Mouse (Mus musculus) gastrocnemius, postnatal 10 days (tissue): ENCODE measurements around the gene Pcgf2. TPM values are rescaled to one million over a fixed set of nuclear protein-coding genes. Genes with fewer than 3 reads are reported as not detected.
"Not testable (repeated sequence)": the region's sequence is repeated elsewhere in the genome, so short reads cannot be mapped to it uniquely, and the experiment has no call there.

Experiments
- DNase-seq: peaks from one replicate; pipeline ENCODE4 v3.0.0; 2021; ENCODE audit warnings: mixed read lengths
- long read RNA-seq, 2 experiments: library from polyadenylated mRNA; stranded (forward); transcript quantifications; one replicate each; pipeline ENCODE4 v2.0.0; 2021
- total RNA-seq, 2 experiments: library from RNA; stranded (reverse); gene quantifications; 2 replicates each; pipeline ENCODE4 v1.2.3; 2021

Gene Pcgf2
- 10 to 100 TPM; 11.9 to 18.6 TPM for total RNA-seq
- long read RNA-seq, experiment 1, partial matches to known transcripts = 4 of 5 reads
- long read RNA-seq, experiment 1, other reads (novel, unspliced or antisense) = 1 of 5 reads
- long read RNA-seq, experiment 2, partial matches to known transcripts = 1 of 4 reads
- long read RNA-seq, experiment 2, other reads (novel, unspliced or antisense) = 3 of 4 reads

DNA sequence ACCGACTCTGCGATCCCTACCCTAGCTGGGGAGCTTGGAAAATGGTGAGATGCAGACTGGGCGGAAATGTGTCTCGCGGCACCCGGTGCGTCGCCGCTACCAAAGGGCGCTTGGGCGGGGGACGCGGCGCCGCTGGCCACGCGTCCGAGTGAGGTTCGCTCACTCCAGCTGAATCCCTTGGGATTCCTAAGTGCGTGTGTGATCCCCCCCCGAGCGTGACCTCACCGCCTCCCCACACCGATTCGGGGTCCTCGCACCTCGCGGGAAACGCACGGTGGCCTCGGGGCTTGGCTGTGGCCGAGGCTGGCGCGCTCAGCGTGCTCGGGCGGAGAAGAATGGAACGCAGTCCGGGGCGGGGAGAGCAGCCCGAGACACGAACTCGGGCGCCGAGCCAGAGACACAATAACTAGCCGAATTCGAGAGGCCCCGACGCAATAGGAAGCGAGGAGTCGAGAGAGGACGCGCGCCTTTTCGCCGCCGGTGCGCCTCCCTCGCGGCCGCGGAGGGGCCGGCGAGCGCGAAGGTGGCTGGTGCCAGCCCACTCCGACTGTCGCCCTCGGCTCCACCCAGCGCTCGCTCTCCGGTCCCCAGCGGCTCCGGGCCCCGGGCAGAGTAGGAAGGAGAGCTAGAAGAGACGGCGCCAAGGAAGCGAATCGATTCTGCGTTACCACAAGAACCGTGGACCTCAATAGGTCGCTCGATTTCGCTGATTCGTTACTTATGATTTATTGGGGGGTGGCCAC is at the start of gene Pcgf2:
Gene Pcgf2, minus strand, starts transcription at position 495 of the 743 bp plus-strand sequence.
- DNase-seq = peak; percentile 88

GRCm38 (mm10) chr11:97748496-97748895 is 48.2 kb upstream of the Pcgf2 start:
- no peak for DNase-seq

- DNase-seq = peak; percentile 34
Measured at GRCm38 (mm10) chr11:97747773-97748172, 47.5 kb upstream of the Pcgf2 start.

DNA sequence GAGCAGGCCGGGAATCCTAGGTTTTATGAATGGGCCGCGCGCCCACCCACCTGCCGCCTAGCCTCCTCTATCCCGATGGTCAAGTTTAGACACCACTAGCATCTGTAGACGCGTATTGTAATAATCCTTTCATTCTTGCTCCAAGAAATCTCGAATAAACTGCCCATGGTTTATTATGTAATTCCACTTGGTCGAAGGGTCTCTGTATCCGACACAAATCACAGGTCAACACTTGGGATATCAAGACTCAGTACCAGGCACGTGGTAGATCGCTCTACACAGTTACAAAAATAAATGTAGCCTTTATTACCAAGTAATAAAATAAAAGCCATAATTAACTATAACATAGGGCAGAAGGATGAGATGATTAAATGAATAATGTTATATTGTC is 45.0 kb upstream of the Pcgf2 start:
- DNase-seq = no peak

GRCm38 (mm10) chr11:97744718-97745330 is 44.5 kb upstream of the Pcgf2 start:
- DNase-seq = peak; percentile 97

- peak; percentile 58 for DNase-seq
Measured at GRCm38 (mm10) chr11:97744063-97744717, 43.9 kb upstream of the Pcgf2 start, which contains the start of gene Pip4k2b. Gene Pip4k2b (minus strand): TSS chr11:97744704.

DNA sequence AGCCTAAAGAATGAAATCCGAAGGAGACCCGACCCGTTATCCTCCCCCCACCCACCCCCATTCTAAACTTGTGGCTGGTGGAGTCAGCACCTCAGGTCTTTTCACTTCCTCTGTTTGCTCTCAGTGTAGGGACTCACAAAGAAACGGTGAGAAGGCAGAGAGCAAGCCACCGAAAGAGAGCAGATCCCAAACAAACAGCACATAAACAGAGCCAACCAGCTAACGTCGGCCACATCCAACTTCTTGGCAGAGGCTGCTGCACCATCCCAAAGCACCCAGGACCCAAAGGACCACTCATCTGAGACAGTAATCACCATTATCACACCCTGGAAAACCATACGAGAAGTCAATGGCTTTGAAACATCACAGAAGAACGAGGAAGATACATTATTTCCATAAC is 43.1 kb upstream of the Pcgf2 start:
- DNase-seq = no peak

GRCm38 (mm10) chr11:97742591-97742990 is 42.3 kb upstream of the Pcgf2 start:
- DNase-seq = no peak

GRCm38 (mm10) chr11:97742157-97742556 is 41.9 kb upstream of the Pcgf2 start:
- DNase-seq = no peak

GRCm38 (mm10) chr11:97740190-97740589 is 39.9 kb upstream of the Pcgf2 start:
- no peak for DNase-seq

DNA sequence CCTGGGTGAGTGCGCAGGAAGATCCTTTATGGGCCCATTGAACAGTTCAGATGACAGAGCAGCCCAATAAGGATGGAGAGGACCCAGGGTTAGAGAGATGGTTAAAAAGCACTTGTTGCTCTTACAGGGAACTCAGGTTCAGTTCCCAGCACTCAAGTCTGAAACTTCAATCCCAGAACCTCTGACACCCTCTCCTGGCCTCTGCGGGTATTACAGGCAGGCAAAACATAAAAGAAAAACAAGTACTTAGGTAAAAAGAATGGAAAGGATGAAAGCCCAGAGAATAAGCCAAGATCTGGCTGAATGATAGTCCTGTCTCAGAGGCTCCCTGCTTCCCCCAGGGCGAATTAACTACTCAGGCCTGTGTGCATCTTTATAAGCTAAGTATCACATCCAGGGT is 38.9 kb upstream of the Pcgf2 start:
- DNase-seq = no peak

GRCm38 (mm10) chr11:97738703-97739102 is 38.4 kb upstream of the Pcgf2 start:
- no peak for DNase-seq

DNA sequence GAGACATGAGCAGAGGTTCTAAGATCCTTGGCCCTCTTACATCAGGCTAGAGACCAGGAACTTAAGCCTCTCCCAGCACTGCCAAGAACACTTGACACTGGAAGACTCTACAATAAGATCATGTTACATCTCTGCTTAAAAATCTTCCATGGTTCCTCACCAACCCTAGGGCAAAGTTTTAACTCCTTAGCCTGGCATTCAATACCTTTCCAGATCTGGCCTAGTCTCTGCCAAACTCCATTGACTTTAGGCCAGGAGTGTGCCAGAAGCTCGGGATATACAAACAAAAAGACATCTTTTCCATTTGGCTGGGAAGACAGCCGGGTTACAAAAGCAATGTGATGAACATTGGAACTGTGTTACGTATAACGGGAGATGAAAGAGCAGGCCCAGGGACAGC is 37.3 kb upstream of the Pcgf2 start:
- DNase-seq = no peak

DNA sequence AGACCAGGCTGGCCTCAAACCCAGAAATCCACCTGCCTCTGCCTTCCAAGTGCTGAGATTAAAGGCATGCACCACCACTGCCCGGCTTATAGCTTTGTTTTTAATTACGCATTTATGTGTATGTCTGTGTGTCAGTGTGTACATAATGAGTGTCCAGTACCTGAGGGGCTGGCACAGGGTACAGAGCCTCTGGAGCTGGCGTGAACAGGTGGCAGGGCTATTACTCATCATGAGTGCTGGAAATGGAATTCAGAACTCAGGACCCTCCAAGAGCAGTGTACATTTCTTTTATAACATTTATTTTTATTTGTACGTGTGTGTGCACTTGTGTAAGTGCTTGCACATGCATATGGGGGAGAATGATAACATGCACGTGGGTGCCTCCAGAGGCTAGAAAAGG is 36.3 kb upstream of the Pcgf2 start:
- no peak for DNase-seq

- not testable (repeated sequence) for DNase-seq
Measured at GRCm38 (mm10) chr11:97734810-97735209, 34.5 kb upstream of the Pcgf2 start.

GRCm38 (mm10) chr11:97733689-97734088 is 33.4 kb upstream of the Pcgf2 start:
- DNase-seq = no peak

GRCm38 (mm10) chr11:97728730-97729129 is 28.4 kb upstream of the Pcgf2 start:
- DNase-seq = no peak

GRCm38 (mm10) chr11:97728311-97728710 is 28.0 kb upstream of the Pcgf2 start:
- DNase-seq = no peak

- DNase-seq = no peak
Measured at GRCm38 (mm10) chr11:97723709-97724108, 23.4 kb upstream of the Pcgf2 start.

DNA sequence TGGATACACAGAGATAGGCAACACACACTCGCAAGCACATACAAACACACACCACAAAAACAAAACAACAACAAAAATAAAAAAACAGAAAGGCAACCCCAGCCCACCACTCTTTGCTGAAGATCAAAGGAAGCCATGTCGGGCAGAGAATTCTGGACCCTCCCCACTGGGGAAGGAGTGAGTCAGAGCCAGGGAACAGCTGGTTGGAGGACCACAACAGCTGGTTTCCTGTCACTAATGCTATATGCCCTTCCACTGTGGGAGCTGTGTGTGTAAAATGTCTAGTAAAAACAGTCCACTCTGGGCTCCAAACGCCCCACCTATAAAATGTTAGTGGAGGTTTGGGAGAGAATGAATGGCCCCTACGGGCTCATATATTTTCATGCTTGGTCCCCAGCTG is 21.0 kb upstream of the Pcgf2 start:
- DNase-seq = no peak

- no peak for DNase-seq
Measured at GRCm38 (mm10) chr11:97719041-97719440, 18.7 kb upstream of the Pcgf2 start.

- no peak for DNase-seq
Measured at GRCm38 (mm10) chr11:97718281-97718860, 18.1 kb upstream of the Pcgf2 start.
